Mouse (Mus musculus) liver, postnatal 0 days (tissue): Measurements from ENCODE around the gene Gm47791. TPM values are rescaled to one million over a fixed set of nuclear protein-coding genes. Genes with fewer than 3 reads are reported as not detected.
A peak's percentile ranks its signal among the peaks of the same experiment; 100 is the strongest.

Source experiments
- ATAC-seq: fragments of 200-750 bp; cut with Nextera tagmentation; 2 replicates; pipeline ENCODE4 v1.8.0; 2017; ENCODE audit warnings: mild to moderate bottlenecking, moderate library complexity
- DNase-seq: peaks from one replicate; pipeline ENCODE4 v3.0.0-alpha.2; 2016
- H3K27ac ChIP-seq: fragments of 300-500 bp; sonication (generic); 2 replicates; pipeline ENCODE4 v1.5.1; 2014; ENCODE audit warnings: antibody characterized with exemption, moderate library complexity, mild to moderate bottlenecking, low read depth
- H3K27me3 ChIP-seq: fragments of 300-500 bp; sonication (generic); 2 replicates; pipeline ENCODE4 v1.6.1; 2014; ENCODE audit warnings: low read length, control low read depth, mixed read lengths; ENCODE audit not compliant: insufficient read depth
- H3K36me3 ChIP-seq: fragments of 300-500 bp; sonication (generic); replicated peaks from 2 replicates; pipeline ENCODE4 v1.6.1; 2014; ENCODE audit warnings: mild to moderate bottlenecking, control low read depth, low read length, moderate library complexity, mixed read lengths; ENCODE audit not compliant: insufficient read depth
- H3K4me1 ChIP-seq: fragments of 300-500 bp; sonication (generic); 2 replicates; pipeline ENCODE4 v1.6.1; 2014; ENCODE audit warnings: antibody characterized with exemption, mild to moderate bottlenecking, control low read depth; ENCODE audit not compliant: insufficient read depth
- H3K4me2 ChIP-seq: fragments of 300-500 bp; sonication (generic); 2 replicates; pipeline ENCODE4 v1.6.1; 2014; ENCODE audit warnings: low read depth, mild to moderate bottlenecking, low read length, moderate library complexity, mixed read lengths
- H3K4me3 ChIP-seq: fragments of 300-500 bp; sonication (generic); 2 replicates; pipeline ENCODE4 v1.5.1; 2014; ENCODE audit warnings: low read depth, low read length
- H3K9ac ChIP-seq: fragments of 300-500 bp; sonication (generic); replicated peaks from 2 replicates; pipeline ENCODE4 v1.6.1; 2014; ENCODE audit warnings: mild to moderate bottlenecking, moderate library complexity
- H3K9me3 ChIP-seq: fragments of 300-500 bp; sonication (generic); 2 replicates; pipeline ENCODE4 v1.6.1; 2016; ENCODE audit warnings: mild to moderate bottlenecking, control low read depth, low read length, mixed read lengths
- CTCF ChIP-seq: sonication (generic); IDR thresholded peaks from 2 replicates; pipeline ENCODE4 v1.5.1; 2016; ENCODE audit warnings: antibody characterized with exemption, low read depth
- EP300 ChIP-seq: IDR thresholded peaks from 2 replicates; pipeline ENCODE4 v1.6.1; 2016; ENCODE audit warnings: antibody characterized with exemption, low read depth, mild to moderate bottlenecking
- WGBS: fragments of 180-500 bp; shearing (Covaris S2); extraction: QIAGEN DNeasy Blood & Tissue Kit; methylation state at CpG from one replicate; pipeline ENCODE4 v1.1.7; 2014; ENCODE audit not compliant: insufficient replicate concordance; 5-methylcytosine and 5-hydroxymethylcytosine counted together
- polyA plus RNA-seq: library from polyadenylated mRNA; unstranded; fragments of >200 nt; fragmentation: Nextera tagmentation; extraction: Ambion mirVana; gene quantifications from 2 replicates; pipeline ENCODE4 v1.2.1, GENCODE M21; 2015

Gm47791 gene
- polyA plus RNA-seq, 1 experiment from 2014 or later, result not detected

- Histone ChIP-seq H3K4me3 (no peak overlapping the region), H3K4me1 (peaks cover 9% of the 10 kb centered on the region), H3K4me2 (no peak overlapping the region), H3K27me3 (no peaks in the 10 kb centered on the region), H3K36me3 (no peaks in the 10 kb centered on the region), H3K27ac (no peak overlapping the region), H3K9ac (no peak overlapping the region), H3K9me3 (no peaks in the 10 kb centered on the region)
- ATAC-seq, result peak; percentile 5; the same call in 1 of the 2 replicates
- TF ChIP-seq CTCF (no peak), EP300 (no peak)
- 62% methylated on average over 3 of the region's 3 CpGs for WGBS
- no peak for DNase-seq
Measured at GRCm38 (mm10) chr1:82793110-82793509, 22.1 kb upstream of the Gm47791 start.

DNA sequence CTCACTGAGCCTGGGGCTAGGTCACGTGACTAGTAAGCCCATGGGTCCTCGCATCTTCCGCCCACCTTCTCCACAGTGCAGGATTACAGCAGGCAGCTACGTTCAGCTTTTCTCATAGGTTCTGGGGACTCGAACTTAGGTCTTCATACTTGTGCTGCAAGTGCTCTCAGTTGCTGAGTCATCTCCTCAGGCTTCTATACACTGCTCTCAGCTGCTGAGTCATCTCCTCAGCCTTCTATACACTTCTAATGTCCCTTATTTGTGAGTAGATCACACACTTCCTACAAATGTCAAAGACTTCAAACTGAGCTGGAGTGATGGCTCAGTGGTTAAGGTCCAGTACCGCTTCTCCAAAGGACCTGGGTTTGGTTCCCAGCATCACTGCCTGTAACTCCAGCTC is 21.2 kb upstream of the Gm47791 start:
- 84% methylated on average over 6 of the region's 6 CpGs for WGBS
- Histone ChIP-seq H3K9ac (no peak overlapping the region), H3K36me3 (no peaks in the 10 kb centered on the region), H3K9me3 (no peaks in the 10 kb centered on the region), H3K4me3 (no peak overlapping the region), H3K4me1 (peaks cover 5% of the 10 kb centered on the region), H3K27me3 (no peaks in the 10 kb centered on the region), H3K4me2 (no peak overlapping the region), H3K27ac (no peak overlapping the region)
- DNase-seq (no peak), ATAC-seq (peak; percentile 18; the same call in 1 of the 2 replicates)
- no peak for TF ChIP-seq EP300
- no peak for TF ChIP-seq CTCF

DNA sequence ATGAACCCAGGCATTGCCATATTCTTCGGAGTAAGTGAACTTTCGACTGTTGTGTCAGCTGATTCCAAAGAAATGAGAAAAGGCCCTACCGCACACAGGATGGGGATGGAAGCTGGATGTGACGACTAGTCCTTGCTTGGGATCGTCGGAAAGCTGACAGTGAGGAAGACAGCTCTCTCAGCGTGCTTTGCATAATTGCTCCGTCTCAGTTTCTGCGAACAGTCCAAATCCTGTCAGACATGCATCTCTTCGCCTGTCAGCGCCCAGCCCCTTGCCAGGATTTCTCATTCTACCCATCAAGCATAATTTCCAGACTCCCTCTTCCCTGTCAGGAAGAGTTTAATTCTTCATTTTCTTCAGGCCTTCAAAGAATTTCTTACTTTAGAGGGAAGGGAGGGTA is 20.1 kb upstream of the Gm47791 start:
- DNase-seq (no peak), ATAC-seq (no peak)
- no peak overlapping the region for H3K4me2 ChIP-seq
- H3K27me3 ChIP-seq, result no peaks in the 10 kb centered on the region
- no peak overlapping the region for H3K27ac ChIP-seq
- no peaks in the 10 kb centered on the region for H3K36me3 ChIP-seq
- TF ChIP-seq CTCF (no peak), EP300 (no peak)
- no peak overlapping the region for H3K9ac ChIP-seq
- 84% methylated on average over 11 of the region's 11 CpGs for WGBS
- H3K9me3 ChIP-seq, result no peaks in the 10 kb centered on the region
- no peak overlapping the region for H3K4me3 ChIP-seq
- H3K4me1 ChIP-seq, result no peaks in the 10 kb centered on the region

DNA sequence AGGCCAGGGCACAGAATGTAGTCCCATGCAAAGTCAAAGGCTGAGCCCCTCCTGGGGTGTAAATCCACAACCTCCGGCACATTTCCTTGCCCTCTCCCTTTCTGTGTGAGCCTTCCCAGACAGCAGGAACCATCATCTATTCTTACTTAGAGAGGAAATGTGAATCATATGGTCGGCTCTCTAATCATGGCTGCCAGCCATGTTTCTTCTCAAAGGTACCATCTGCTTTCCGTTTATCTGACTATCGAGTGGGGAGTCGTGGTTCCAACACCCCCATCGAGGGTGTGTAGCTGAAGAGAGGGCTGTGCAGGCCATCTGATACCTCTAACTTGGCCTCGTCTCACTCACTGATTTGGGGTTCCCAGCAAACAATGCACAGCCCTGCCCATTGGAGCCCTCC is 17.0 kb upstream of the Gm47791 start:
- TF ChIP-seq CTCF, result no peak
- TF ChIP-seq EP300, result no peak
- no peak for ATAC-seq
- WGBS, result 63% methylated on average over 7 of the region's 7 CpGs

DNA sequence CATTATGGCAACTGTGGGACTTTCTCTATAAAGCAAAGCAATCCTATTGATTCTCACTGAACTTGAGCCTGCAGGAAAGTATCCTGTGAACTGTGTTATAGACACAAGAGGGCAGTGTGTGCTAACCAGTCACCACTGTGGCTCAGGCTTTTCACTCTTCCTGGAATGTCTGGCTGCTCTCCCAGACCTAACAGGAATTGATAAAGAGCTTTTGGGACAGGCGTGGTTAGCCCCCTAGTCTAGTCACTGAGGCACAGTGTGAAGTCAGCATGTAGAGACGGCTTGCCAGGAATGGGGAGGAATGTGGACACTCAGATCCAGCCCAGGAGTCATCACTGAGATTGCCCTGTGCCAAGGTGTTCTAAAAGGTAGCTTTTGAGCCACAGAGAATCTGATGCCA is 16.4 kb upstream of the Gm47791 start:
- TF ChIP-seq EP300 (no peak), CTCF (peak; percentile 88)

More for the DNA sequence above, 17.0 kb upstream of the Gm47791 start:
- Histone ChIP-seq H3K4me3 (no peak overlapping the region), H3K4me1 (no peaks in the 10 kb centered on the region), H3K27me3 (no peaks in the 10 kb centered on the region), H3K9ac (no peak overlapping the region), H3K9me3 (no peaks in the 10 kb centered on the region), H3K36me3 (no peaks in the 10 kb centered on the region), H3K27ac (no peak overlapping the region), H3K4me2 (no peak overlapping the region)
- DNase-seq, result no peak

GRCm38 (mm10) chr1:82785546-82785945 is 14.5 kb upstream of the Gm47791 start:
- no peaks in the 10 kb centered on the region for H3K36me3 ChIP-seq
- 68% methylated on average over 6 of the region's 6 CpGs for WGBS
- no peak overlapping the region for H3K4me2 ChIP-seq
- DNase-seq, result peak; percentile 30
- H3K4me1 ChIP-seq, result no peaks in the 10 kb centered on the region
- TF ChIP-seq CTCF (no peak), EP300 (no peak)
- no peak overlapping the region for H3K27ac ChIP-seq
- H3K27me3 ChIP-seq, result no peaks in the 10 kb centered on the region
- H3K9me3 ChIP-seq, result no peaks in the 10 kb centered on the region
- H3K4me3 ChIP-seq, result no peak overlapping the region
- ATAC-seq, result no peak
- H3K9ac ChIP-seq, result no peak overlapping the region

More for the DNA sequence above, 16.4 kb upstream of the Gm47791 start:
- H3K4me1 ChIP-seq, result no peaks in the 10 kb centered on the region
- H3K4me3 ChIP-seq, result no peak overlapping the region
- H3K36me3 ChIP-seq, result no peaks in the 10 kb centered on the region
- DNase-seq (peak; percentile 59), ATAC-seq (peak; percentile 78)
- no peaks in the 10 kb centered on the region for H3K27me3 ChIP-seq
- WGBS, result 12% methylated on average over 2 of the region's 2 CpGs
- no peaks in the 10 kb centered on the region for H3K9me3 ChIP-seq
- no peak overlapping the region for H3K9ac ChIP-seq
- H3K27ac ChIP-seq, result no peak overlapping the region
- no peak overlapping the region for H3K4me2 ChIP-seq

GRCm38 (mm10) chr1:82783559-82783958 is 12.5 kb upstream of the Gm47791 start:
- H3K4me2 ChIP-seq, result no peak overlapping the region
- H3K9ac ChIP-seq, result no peak overlapping the region
- ATAC-seq (no peak), DNase-seq (no peak)
- no peaks in the 10 kb centered on the region for H3K4me1 ChIP-seq
- no peak overlapping the region for H3K4me3 ChIP-seq
- H3K27ac ChIP-seq, result no peak overlapping the region
- H3K27me3 ChIP-seq, result no peaks in the 10 kb centered on the region
- no peaks in the 10 kb centered on the region for H3K36me3 ChIP-seq
- no peaks in the 10 kb centered on the region for H3K9me3 ChIP-seq
- WGBS, result 67% methylated on average over 3 of the region's 3 CpGs
- TF ChIP-seq CTCF (no peak), EP300 (no peak)
